Comparison of ENCODE assay signal across 30 mouse cellular contexts in the genomic region with DNA sequence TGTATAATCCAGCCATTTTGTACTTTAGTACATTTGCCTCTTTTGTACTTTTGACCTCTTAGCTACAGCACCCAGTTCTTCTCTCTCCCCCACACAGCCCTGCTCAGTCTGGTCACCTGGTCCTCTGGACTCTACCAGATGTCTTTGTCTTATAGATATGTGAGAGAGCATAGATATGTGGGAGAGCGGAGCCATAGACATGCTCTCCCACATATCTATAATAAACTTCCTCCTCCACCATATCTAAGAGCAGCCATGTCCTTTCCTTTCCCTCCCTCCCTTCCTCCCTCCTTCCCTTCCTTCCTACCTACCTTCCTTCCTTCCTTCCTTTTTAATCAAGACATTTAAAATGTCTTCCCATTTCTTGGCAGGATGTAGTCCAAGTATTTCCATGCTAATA.
"Had no signal": no experiment of that assay in that cellular context is flagged by ENCODE, and none has a peak within 500 bp of the region (broad histone marks: within the 10 kb centered on the region; RNA-seq: fewer than 3 reads in every experiment).

No protein-coding gene starts in this region.

- H3K27me3 ChIP-seq: heart, embryonic 12.5 days; heart, embryonic 13.5 days; heart, embryonic 15.5 days; hindbrain, embryonic 12.5 days; hindbrain, embryonic 13.5 days; hindbrain, embryonic 15.5 days; intestine, embryonic 15.5 days; kidney, embryonic 15.5 days had no signal

- H3K27ac ChIP-seq: heart, embryonic 10.5 days; heart, embryonic 13.5 days; heart, embryonic 15.5 days; hindbrain, embryonic 10.5 days; hindbrain, embryonic 12.5 days; hindbrain, embryonic 13.5 days; hindbrain, embryonic 14.5 days; hindbrain, embryonic 15.5 days; hindbrain, postnatal 0 days; intestine, embryonic 15.5 days; kidney, embryonic 15.5 days; kidney, postnatal 0 days; layer of hippocampus, adult 2 months had no signal

- H3K9ac ChIP-seq: heart, embryonic 12.5 days; heart, embryonic 13.5 days; heart, embryonic 15.5 days; hindbrain, embryonic 12.5 days; hindbrain, embryonic 13.5 days; hindbrain, embryonic 14.5 days; hindbrain, embryonic 15.5 days; intestine, embryonic 15.5 days; kidney, embryonic 15.5 days had no signal

- H3K9me3 ChIP-seq: heart, embryonic 10.5 days; heart, embryonic 12.5 days; heart, embryonic 13.5 days; heart, embryonic 15.5 days; hindbrain, embryonic 10.5 days; hindbrain, embryonic 12.5 days; hindbrain, embryonic 13.5 days; hindbrain, embryonic 15.5 days; intestine, embryonic 15.5 days; kidney, embryonic 15.5 days had no signal

- DNase-seq: heart, postnatal 10 days; heart, postnatal 14 days; heart, postnatal 36 days; heart, postnatal 4 days; kidney, adult 11 months; kidney, adult 18-20 months; kidney, adult 2 months; kidney, adult 8-10 months; kidney, adult 9 months; kidney, postnatal 10 days; kidney, postnatal 14 days; kidney, postnatal 25 days; kidney, postnatal 36 days; kidney, postnatal 4 days; layer of hippocampus, adult 9-11 months; layer of hippocampus, postnatal 36 days had no signal

- H3K36me3 ChIP-seq: heart, embryonic 10.5 days; heart, embryonic 12.5 days; heart, embryonic 13.5 days; heart, embryonic 15.5 days; hindbrain, embryonic 10.5 days; hindbrain, embryonic 12.5 days; hindbrain, embryonic 13.5 days; hindbrain, embryonic 15.5 days; intestine, embryonic 15.5 days; kidney, embryonic 15.5 days had no signal

- H3K4me3 ChIP-seq: heart, embryonic 10.5 days; heart, embryonic 12.5 days; heart, embryonic 13.5 days; heart, embryonic 15.5 days; hindbrain, embryonic 10.5 days; hindbrain, embryonic 12.5 days; hindbrain, embryonic 13.5 days; hindbrain, embryonic 15.5 days; intestine, embryonic 15.5 days; kidney, embryonic 15.5 days; layer of hippocampus, adult 2 months had no signal
